Mouse (Mus musculus) C2C12 (cell line): ENCODE data around the gene Hba-a1. TPM values are rescaled to one million over a fixed set of nuclear protein-coding genes. Genes with fewer than 3 reads are reported as not detected.

ENCODE experiments used
- H3K27me3 ChIP-seq: one replicate; pipeline ENCODE4 v1.6.1; 2011; ENCODE audit not compliant: control insufficient read depth, insufficient read depth, insufficient read length
- H3K36me3 ChIP-seq: one replicate; pipeline ENCODE4 v1.6.1; 2011; ENCODE audit not compliant: control insufficient read depth, insufficient read depth
- H3K4me3 ChIP-seq: one replicate; pipeline ENCODE4 v1.5.1; 2011; ENCODE audit warnings: mild to moderate bottlenecking, control low read depth; ENCODE audit not compliant: poor library complexity, insufficient read depth, severe bottlenecking
- H3K79me2 ChIP-seq: one replicate; pipeline ENCODE4 v1.6.1; 2011; ENCODE audit not compliant: control insufficient read depth, insufficient read depth
- H3K79me3 ChIP-seq: one replicate; pipeline ENCODE4 v1.6.1; 2011; ENCODE audit warnings: low read depth, control low read depth
- H3ac ChIP-seq: one replicate; pipeline ENCODE3; 2011; ENCODE audit warnings: low read depth; ENCODE audit not compliant: control insufficient read depth, insufficient read length
- CEBPB ChIP-seq: IDR thresholded peaks from one replicate; pipeline ENCODE4 v1.6.1; 2011; ENCODE audit warnings: low read depth, mild to moderate bottlenecking, control low read depth, moderate library complexity
- CTCF ChIP-seq: IDR thresholded peaks from one replicate; pipeline ENCODE4 v1.5.1; 2011; ENCODE audit not compliant: control insufficient read depth, insufficient read depth, insufficient read length
- FOSL1 ChIP-seq: IDR thresholded peaks from one replicate; pipeline ENCODE4 v1.8.0; 2011; ENCODE audit warnings: mild to moderate bottlenecking, low read length; ENCODE audit not compliant: poor library complexity, insufficient read depth, severe bottlenecking
- MAX ChIP-seq: IDR thresholded peaks from one replicate; pipeline ENCODE4 v1.6.1; 2011; ENCODE audit warnings: mild to moderate bottlenecking, control low read depth
- MYOD1 ChIP-seq: IDR thresholded peaks from one replicate; pipeline ENCODE4 v1.6.1; 2011; ENCODE audit warnings: low read depth; ENCODE audit not compliant: control insufficient read depth, insufficient read length
- MYOG ChIP-seq: IDR thresholded peaks from one replicate; pipeline ENCODE4 v1.6.1; 2011; ENCODE audit not compliant: control insufficient read depth, insufficient read length; ENCODE audit errors: extremely low read depth
- USF1 ChIP-seq: IDR thresholded peaks from one replicate; pipeline ENCODE4 v1.6.1; 2011; ENCODE audit warnings: low read depth, mild to moderate bottlenecking, control low read depth, moderate library complexity
- polyA plus RNA-seq: library from polyadenylated mRNA; unstranded; fragments of >200 nt; fragmentation: generic; extraction: Trizol; gene quantifications from one replicate; pipeline ENCODE4 v1.2.1, GENCODE M21; 2012; ENCODE audit warnings: missing spikeins

Gene Hba-a1
- polyA plus RNA-seq, 1 experiment, result 12.1 TPM

DNA sequence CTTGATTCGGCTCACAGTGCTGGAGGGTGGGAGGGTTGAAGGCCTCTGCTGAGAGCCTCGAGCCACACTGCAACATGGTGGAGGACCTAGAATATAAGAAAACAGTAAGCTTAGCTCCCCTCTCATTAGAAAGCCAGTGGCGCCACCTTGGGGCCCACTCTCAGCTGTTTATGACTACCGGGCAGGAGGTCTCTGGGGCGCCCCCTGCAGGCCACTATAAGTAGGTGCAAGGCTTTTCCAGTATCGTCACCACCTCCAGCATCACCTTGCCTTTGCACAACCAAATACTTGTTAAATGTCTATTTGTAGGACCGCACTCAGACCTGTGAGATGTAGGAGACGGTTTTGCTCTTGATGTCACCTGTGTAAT is 37.9 kb downstream of the Hba-a1 start:
- no peak overlapping the region for H3K4me3 ChIP-seq
- H3K36me3 ChIP-seq, result no peaks in the 10 kb centered on the region
- H3K79me2 ChIP-seq, result no peaks in the 10 kb centered on the region
- no peaks in the 10 kb centered on the region for H3K79me3 ChIP-seq
- H3K27me3 ChIP-seq, result no peaks in the 10 kb centered on the region
- no peak overlapping the region for H3ac ChIP-seq
- TF ChIP-seq CEBPB (no peak), FOSL1 (no peak), CTCF (peak; percentile 80)

DNA sequence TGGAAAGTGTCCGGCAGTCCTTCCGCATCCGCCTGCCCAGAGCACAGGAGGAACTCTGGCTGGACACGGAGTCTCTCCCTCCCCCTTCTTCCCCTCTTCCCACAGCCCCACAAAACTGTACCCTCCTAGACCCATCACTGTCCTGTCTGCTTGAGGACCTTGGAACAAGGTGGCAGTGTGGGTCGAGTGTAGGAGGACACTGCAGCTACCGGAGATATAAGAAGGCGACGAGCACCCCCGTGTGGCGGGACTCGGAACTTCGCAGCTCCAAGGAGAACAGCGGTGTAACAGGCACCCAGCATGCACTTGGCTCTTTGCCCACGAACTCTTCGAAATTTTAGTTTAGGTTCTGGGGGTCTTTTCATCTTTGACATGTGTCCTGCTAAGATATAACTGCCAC is 41.3 kb downstream of the Hba-a1 start:
- Histone ChIP-seq H3K79me3 (no peaks in the 10 kb centered on the region), H3K36me3 (no peaks in the 10 kb centered on the region), H3ac (no peak overlapping the region), H3K79me2 (no peaks in the 10 kb centered on the region), H3K27me3 (no peaks in the 10 kb centered on the region), H3K4me3 (no peak overlapping the region)
- no peak for TF ChIP-seq MYOD1
- no peak for TF ChIP-seq MAX
- peak; percentile 58 for TF ChIP-seq CTCF

GRCm38 (mm10) chr11:32331075-32331474 is 47.8 kb downstream of the Hba-a1 start:
- no peaks in the 10 kb centered on the region for H3K79me3 ChIP-seq
- H3K79me2 ChIP-seq, result no peaks in the 10 kb centered on the region
- peak; percentile 65 for TF ChIP-seq MYOD1
- no peak for TF ChIP-seq CTCF
- no peaks in the 10 kb centered on the region for H3K27me3 ChIP-seq
- H3K36me3 ChIP-seq, result no peaks in the 10 kb centered on the region
- no peak overlapping the region for H3ac ChIP-seq
- no peak overlapping the region for H3K4me3 ChIP-seq

GRCm38 (mm10) chr11:32331861-32332260 is 48.5 kb downstream of the Hba-a1 start:
- no peaks in the 10 kb centered on the region for H3K36me3 ChIP-seq
- no peak overlapping the region for H3K4me3 ChIP-seq

DNA sequence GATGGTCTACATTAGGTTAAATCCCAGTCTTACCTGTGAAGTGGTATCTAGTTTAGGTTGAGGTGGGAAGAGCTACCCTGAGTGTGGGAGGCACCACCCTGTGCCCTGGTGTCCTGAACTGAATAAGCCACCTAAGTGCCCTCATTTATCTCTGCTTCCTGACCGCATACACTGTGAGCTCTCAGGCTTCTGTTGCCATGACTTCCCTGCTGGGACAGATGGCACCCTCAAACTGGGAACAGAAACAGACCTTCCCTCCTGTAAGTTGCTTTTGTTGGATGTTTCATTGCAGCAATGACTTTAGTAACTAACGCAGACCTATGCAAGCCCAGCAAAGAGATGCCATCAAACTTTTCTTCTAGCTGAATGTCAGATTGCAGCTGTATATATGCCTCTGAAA is 49.9 kb downstream of the Hba-a1 start:
- no peaks in the 10 kb centered on the region for H3K27me3 ChIP-seq
- no peaks in the 10 kb centered on the region for H3K36me3 ChIP-seq
- H3K79me2 ChIP-seq, result no peaks in the 10 kb centered on the region
- H3K79me3 ChIP-seq, result no peaks in the 10 kb centered on the region
- no peak overlapping the region for H3K4me3 ChIP-seq
- no peak overlapping the region for H3ac ChIP-seq
- no peak for TF ChIP-seq CEBPB

More at GRCm38 (mm10) chr11:32331861-32332260, 48.5 kb downstream of the Hba-a1 start:
- Histone ChIP-seq H3K79me2 (no peaks in the 10 kb centered on the region), H3K79me3 (no peaks in the 10 kb centered on the region), H3K27me3 (no peaks in the 10 kb centered on the region), H3ac (no peak overlapping the region)
- TF ChIP-seq CTCF (no peak), MYOG (no peak), USF1 (no peak), MAX (no peak), FOSL1 (no peak), CEBPB (no peak), MYOD1 (no peak)

Other genes with a start within 250 kb of the Hba-a1 start
- gene Il9r, start 83.2 kb upstream of the Hba-a1 start, polyA plus RNA-seq, result not detected
- 63.0 TPM for gene Snrnp25, start 78.1 kb upstream of the Hba-a1 start, polyA plus RNA-seq
- 40.6 TPM for gene Rhbdf1, start 61.2 kb upstream of the Hba-a1 start, polyA plus RNA-seq
- gene Mpg, start 57.0 kb upstream of the Hba-a1 start, polyA plus RNA-seq, result 19.9 TPM
- gene Nprl3, start 15.8 kb upstream of the Hba-a1 start, polyA plus RNA-seq, result 34.0 TPM
- not detected for gene Hba-x, start 7.1 kb upstream of the Hba-a1 start, polyA plus RNA-seq
- not detected for gene Hbq1b, start 3.5 kb downstream of the Hba-a1 start, polyA plus RNA-seq
- not detected for gene Hba-a2, start 13.0 kb downstream of the Hba-a1 start, polyA plus RNA-seq
- 0.11 TPM for gene Hbq1a, start 16.6 kb downstream of the Hba-a1 start, polyA plus RNA-seq
- 21.7 TPM for gene Sh3pxd2b, start 64.3 kb downstream of the Hba-a1 start, polyA plus RNA-seq
- gene Ubtd2, start 171.9 kb downstream of the Hba-a1 start, polyA plus RNA-seq, result 14.3 TPM
- gene Efcab9, start 248.6 kb downstream of the Hba-a1 start, polyA plus RNA-seq, result 0.14 TPM
- gene Stk10, start 249.8 kb downstream of the Hba-a1 start, polyA plus RNA-seq, result 8.2 TPM